Mouse (Mus musculus) kidney, adult 2 months (tissue): ENCODE measurements around the gene Cdc5l. TPM values are rescaled to one million over a fixed set of nuclear protein-coding genes. Genes with fewer than 3 reads are reported as not detected.

Experiments
- DNase-seq: peaks from one replicate; pipeline ENCODE4 v3.0.0; 2021
- H3K27ac ChIP-seq: fragments of 200-500 bp; 2 replicates; pipeline ENCODE4 v1.5.1; 2012; ENCODE audit warnings: low read depth, low read length, control low read depth, inconsistent platforms; ENCODE audit not compliant: insufficient read depth
- H3K27me3 ChIP-seq: fragments of 200-500 bp; replicated peaks from 2 replicates; pipeline ENCODE4 v1.6.1; 2012; ENCODE audit warnings: mild to moderate bottlenecking, moderate library complexity, low read length, inconsistent platforms; ENCODE audit not compliant: control insufficient read depth, insufficient read depth
- H3K36me3 ChIP-seq: fragments of 200-500 bp; 2 replicates; pipeline ENCODE4 v1.6.1; 2012; ENCODE audit warnings: mild to moderate bottlenecking, moderate library complexity, low read length, inconsistent platforms; ENCODE audit not compliant: control insufficient read depth, insufficient read depth
- H3K4me1 ChIP-seq: fragments of 200-500 bp; 2 replicates; pipeline ENCODE4 v1.6.1; 2011; ENCODE audit warnings: low read length; ENCODE audit not compliant: control insufficient read depth, insufficient read depth
- H3K4me3 ChIP-seq: fragments of 200-500 bp; 2 replicates; pipeline ENCODE4 v1.5.1; 2011; ENCODE audit warnings: mild to moderate bottlenecking, low read depth, low read length, control low read depth; ENCODE audit not compliant: insufficient read depth
- CTCF ChIP-seq: fragments of 200-500 bp; conservative IDR thresholded peaks from 2 replicates; pipeline ENCODE4 v1.5.1; 2011; ENCODE audit warnings: low read depth, mild to moderate bottlenecking, control low read depth, low read length, moderate library complexity, mixed read lengths; ENCODE audit not compliant: insufficient read depth, insufficient read length
- POLR2A ChIP-seq: fragments of 200-500 bp; IDR thresholded peaks from one replicate; pipeline ENCODE4 v1.6.1; 2011; ENCODE audit warnings: low read depth, low read length, control low read depth
- WGBS: fragments of 180-500 bp; shearing (Covaris S2); methylation state at CpG from one replicate; pipeline ENCODE4 v1.1.7; 2018; 5-methylcytosine and 5-hydroxymethylcytosine counted together
- polyA plus RNA-seq: library from polyadenylated mRNA; depleted of rRNA; stranded (reverse); fragments of >200 nt; gene quantifications from 2 replicates; pipeline ENCODE4 v1.2.3, GENCODE M21; 2012; rRNA removed

The Cdc5l gene
- polyA plus RNA-seq, 1 experiment, result 10.9 TPM

DNA sequence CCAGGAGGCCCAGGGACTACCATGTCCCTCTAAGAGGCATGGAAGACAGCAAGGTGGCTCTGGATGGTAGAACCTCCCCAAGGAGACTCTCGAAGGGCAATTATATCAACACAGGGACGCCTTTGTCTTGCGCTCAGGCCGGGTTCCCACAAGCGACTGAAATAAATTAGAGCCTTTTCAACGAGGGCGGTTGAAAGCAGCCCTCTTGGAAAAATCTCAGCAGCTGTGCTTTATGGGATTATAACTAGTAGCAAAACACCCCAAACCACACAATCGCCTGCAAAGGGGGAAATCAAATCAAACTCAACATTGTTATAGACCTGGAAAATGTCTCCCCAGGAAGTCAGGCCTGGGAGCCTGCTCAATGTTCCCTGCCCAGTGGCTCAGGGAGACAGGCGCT is 62.5 kb downstream of the Cdc5l start:
- no peak for DNase-seq
- WGBS, result 72% methylated on average over 9 of the region's 9 CpGs

DNA sequence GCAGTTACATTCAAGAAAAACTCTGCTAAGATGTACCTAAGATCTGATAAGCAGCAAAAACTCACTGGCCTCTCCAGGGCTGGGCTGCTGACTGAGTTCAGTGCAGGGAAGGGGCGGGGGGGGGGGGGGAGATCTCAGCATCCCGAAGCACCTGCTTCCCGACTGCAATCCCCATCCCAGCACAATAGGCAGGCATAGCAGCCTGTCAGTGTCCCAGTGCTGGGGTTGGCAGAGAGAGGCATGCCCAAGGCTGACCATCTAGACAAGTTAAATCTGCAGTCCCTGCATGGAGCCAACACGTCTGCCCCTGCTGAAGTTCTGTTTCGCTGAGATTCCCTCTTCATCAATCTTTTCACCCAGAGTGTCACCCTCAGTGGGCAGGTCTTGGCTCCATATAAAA is 63.0 kb downstream of the Cdc5l start:
- Histone ChIP-seq H3K4me3 (no peak overlapping the region), H3K27me3 (no peaks in the 10 kb centered on the region), H3K36me3 (no peaks in the 10 kb centered on the region), H3K4me1 (no peaks in the 10 kb centered on the region), H3K27ac (no peak overlapping the region)
- 66% methylated on average over 5 of the region's 5 CpGs for WGBS
- no peak for TF ChIP-seq POLR2A
- DNase-seq, result no peak

More for the DNA sequence above, 62.5 kb downstream of the Cdc5l start:
- Histone ChIP-seq H3K36me3 (no peaks in the 10 kb centered on the region), H3K27me3 (no peaks in the 10 kb centered on the region), H3K27ac (no peak overlapping the region), H3K4me1 (no peaks in the 10 kb centered on the region), H3K4me3 (no peak overlapping the region)
- TF ChIP-seq CTCF (no peak), POLR2A (no peak)

DNA sequence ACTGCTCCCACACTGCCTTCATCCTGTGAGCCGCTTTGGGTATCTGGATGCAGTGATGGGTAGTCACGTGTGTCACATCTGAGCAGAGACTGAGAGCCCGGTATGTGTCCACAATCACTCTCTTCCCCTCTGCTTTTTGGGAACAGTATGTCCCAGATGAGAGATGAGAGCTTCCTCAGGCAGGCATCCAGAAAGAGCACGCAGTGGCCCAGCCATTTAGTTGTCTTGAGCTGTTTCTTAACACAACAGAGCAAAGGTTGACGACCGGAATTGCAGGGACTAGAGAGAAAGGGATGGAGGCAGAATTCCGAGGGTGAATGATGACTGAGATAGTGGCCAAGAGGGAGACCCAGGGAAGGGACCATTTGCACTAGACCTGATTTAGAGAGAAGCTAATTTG is 68.7 kb downstream of the Cdc5l start:
- Histone ChIP-seq H3K27me3 (no peaks in the 10 kb centered on the region), H3K4me1 (no peaks in the 10 kb centered on the region), H3K4me3 (no peak overlapping the region), H3K27ac (0 out of 2 replicates have a peak overlapping the region, but pooled peaks have one; percentile 12), H3K36me3 (no peaks in the 10 kb centered on the region)
- WGBS, result 27% methylated on average over 7 of the region's 7 CpGs
- DNase-seq, result peak; percentile 66
- no peak for TF ChIP-seq POLR2A
- no peak for TF ChIP-seq CTCF

DNA sequence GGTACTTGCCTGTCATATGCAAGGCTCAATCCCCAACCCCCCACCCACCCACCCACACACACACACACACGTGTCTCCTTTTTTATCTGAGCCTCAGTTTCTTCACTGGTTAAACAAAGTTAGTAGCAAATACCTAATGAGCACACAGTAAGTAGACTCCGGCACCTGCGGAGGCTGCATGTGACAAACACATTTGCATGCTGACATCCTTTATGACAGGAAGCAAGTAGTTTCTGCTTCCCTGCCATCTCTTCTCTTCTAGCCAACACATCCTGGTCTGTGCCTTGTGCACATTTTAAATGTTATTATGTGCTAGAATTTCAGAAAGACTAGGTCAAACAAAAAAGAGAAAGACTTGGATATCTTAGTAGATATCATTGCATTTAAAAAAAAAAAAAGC is 72.6 kb downstream of the Cdc5l start:
- TF ChIP-seq CTCF (no peak), POLR2A (no peak)
- DNase-seq, result no peak
- 90% methylated on average over 3 of the region's 3 CpGs for WGBS
- Histone ChIP-seq H3K4me1 (no peaks in the 10 kb centered on the region), H3K36me3 (no peaks in the 10 kb centered on the region), H3K27me3 (no peaks in the 10 kb centered on the region), H3K27ac (no peak overlapping the region), H3K4me3 (no peak overlapping the region)

DNA sequence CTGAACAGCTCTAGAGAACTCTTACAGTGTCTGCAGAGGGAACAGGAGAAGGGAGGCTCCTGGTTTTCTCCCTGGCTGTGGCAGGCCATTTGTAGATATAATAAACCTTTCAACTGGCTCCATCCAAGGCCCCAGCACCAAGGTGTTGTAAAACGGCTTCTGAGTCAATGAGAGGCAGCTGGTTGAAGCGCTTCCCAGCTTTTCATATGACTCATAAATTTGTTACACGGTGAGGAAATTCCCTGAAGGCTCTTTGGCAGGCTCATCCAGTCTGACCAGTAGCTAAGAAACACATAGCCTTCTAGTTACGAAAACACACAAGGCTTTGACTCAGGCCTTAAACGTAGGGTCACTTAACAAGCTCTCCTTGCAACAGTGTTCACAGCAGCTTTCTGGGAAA is 74.1 kb downstream of the Cdc5l start:
- Histone ChIP-seq H3K4me1 (no peaks in the 10 kb centered on the region), H3K27ac (no peak overlapping the region), H3K4me3 (no peak overlapping the region), H3K36me3 (no peaks in the 10 kb centered on the region), H3K27me3 (no peaks in the 10 kb centered on the region)
- 29% methylated on average over 5 of the region's 5 CpGs for WGBS
- TF ChIP-seq POLR2A (no peak), CTCF (no peak)
- DNase-seq, result peak; percentile 56

DNA sequence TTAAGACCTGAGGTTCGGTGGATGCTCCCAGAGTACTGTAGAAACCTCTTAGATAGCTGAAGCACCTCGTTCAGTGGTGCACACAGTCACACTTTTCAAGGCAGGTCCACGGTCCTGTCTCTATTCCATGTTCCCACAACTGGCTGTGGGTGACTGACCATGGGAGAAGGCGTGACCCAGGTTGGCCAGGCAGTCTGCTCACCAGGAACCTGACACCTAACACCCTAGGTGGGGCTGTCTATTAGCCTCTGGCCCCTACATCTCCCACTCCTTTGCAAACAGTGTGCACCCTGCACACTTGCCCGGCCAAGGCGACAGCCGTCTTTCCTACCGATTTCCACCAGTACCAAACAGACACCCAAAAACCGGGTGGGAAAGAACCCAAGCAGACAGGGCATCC is 77.1 kb downstream of the Cdc5l start:
- H3K27ac ChIP-seq, result no peak overlapping the region
- no peak overlapping the region for H3K4me3 ChIP-seq
- no peak for DNase-seq
- no peaks in the 10 kb centered on the region for H3K27me3 ChIP-seq
- no peaks in the 10 kb centered on the region for H3K4me1 ChIP-seq
- TF ChIP-seq CTCF, result no peak
- no peak for TF ChIP-seq POLR2A
- H3K36me3 ChIP-seq, result no peaks in the 10 kb centered on the region
- WGBS, result 43% methylated on average over 9 of the region's 9 CpGs

DNA sequence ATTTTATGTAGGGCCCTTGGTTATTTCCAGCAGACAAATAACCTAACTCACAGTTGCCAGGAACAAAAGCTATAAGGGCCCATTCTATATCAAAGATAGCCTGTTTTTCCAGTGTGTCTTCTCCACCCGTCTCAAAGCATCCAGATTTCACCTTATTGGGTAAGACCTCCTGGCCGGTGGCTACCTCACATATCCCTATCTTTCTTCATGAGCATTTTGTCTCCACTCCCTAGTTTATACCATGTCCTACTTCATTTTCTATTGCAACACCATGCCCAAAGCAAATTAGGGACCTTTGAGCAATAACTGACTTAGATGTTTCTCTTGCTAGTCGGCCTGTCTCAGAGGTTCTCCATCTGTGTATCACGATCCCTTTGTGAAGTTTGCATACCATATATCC is 85.6 kb downstream of the Cdc5l start:
- Histone ChIP-seq H3K27ac (no peak overlapping the region), H3K4me3 (no peak overlapping the region), H3K27me3 (no peaks in the 10 kb centered on the region; the same call in 1 of the 2 replicates), H3K36me3 (no peaks in the 10 kb centered on the region), H3K4me1 (no peaks in the 10 kb centered on the region)
- WGBS, result 96% methylated on average over 4 of the region's 4 CpGs
- no peak for TF ChIP-seq CTCF
- no peak for TF ChIP-seq POLR2A
- DNase-seq, result no peak

Other genes with a start within 250 kb of the Cdc5l start
- gene Spats1, start 41.7 kb upstream of the Cdc5l start, polyA plus RNA-seq, result 0.19 and 0.45 TPM in 2 replicates
- gene Aars2, start 73.1 kb upstream of the Cdc5l start, polyA plus RNA-seq, result 16.2 and 17.6 TPM in 2 replicates
- 0.08 and 0.09 TPM in 2 replicates for gene Tcte1, start 89.7 kb upstream of the Cdc5l start, polyA plus RNA-seq
- gene Tmem151b, start 115.9 kb upstream of the Cdc5l start, polyA plus RNA-seq, result 1.9 and 2.1 TPM in 2 replicates
- gene Nfkbie, start 122.0 kb upstream of the Cdc5l start, polyA plus RNA-seq, result 4.3 and 5.8 TPM in 2 replicates
- gene Slc35b2, start 130.1 kb upstream of the Cdc5l start, polyA plus RNA-seq, result 75.5 and 96.1 TPM in 2 replicates
- 369 and 408 TPM in 2 replicates for gene Hsp90ab1, start 139.5 kb upstream of the Cdc5l start, polyA plus RNA-seq
- 89.5 and 90.4 TPM in 2 replicates for gene Slc29a1, start 165.9 kb upstream of the Cdc5l start, polyA plus RNA-seq
- gene Mymx, start 168.4 kb upstream of the Cdc5l start, polyA plus RNA-seq, result 6.4 and 7.1 TPM in 2 replicates
- gene Capn11, start 225.6 kb upstream of the Cdc5l start, polyA plus RNA-seq, result 0.04 and 0.16 TPM in 2 replicates